Mouse (Mus musculus) heart, embryonic 16.5 days (tissue): ENCODE measurements around the gene Cenps. TPM values are rescaled to one million over a fixed set of nuclear protein-coding genes. Genes with fewer than 3 reads are reported as not detected.

Source experiments
- ATAC-seq: fragments of 200-750 bp; cut with Nextera tagmentation; replicated peaks from 2 replicates; pipeline ENCODE4 v1.8.0; 2017; ENCODE audit warnings: moderate number of reproducible peaks; ENCODE audit not compliant: insufficient read depth, low FRiP score; ENCODE audit errors: extremely low read depth
- H3K27ac ChIP-seq: fragments of 300-500 bp; sonication (generic); 2 replicates; pipeline ENCODE4 v1.5.1; 2014; ENCODE audit warnings: mild to moderate bottlenecking, low read length, control low read depth, moderate library complexity
- H3K27me3 ChIP-seq: fragments of 300-500 bp; sonication (generic); 2 replicates; pipeline ENCODE4 v1.6.1; 2014; ENCODE audit warnings: low read length, mixed read lengths; ENCODE audit not compliant: control insufficient read depth, insufficient read depth
- H3K36me3 ChIP-seq: fragments of 300-500 bp; sonication (generic); 2 replicates; pipeline ENCODE4 v1.6.1; 2014; ENCODE audit not compliant: control insufficient read depth, insufficient read depth
- H3K4me1 ChIP-seq: fragments of 300-500 bp; sonication (generic); 2 replicates; pipeline ENCODE4 v1.6.1; 2014; ENCODE audit warnings: low read length, mixed read lengths; ENCODE audit not compliant: control insufficient read depth, insufficient read depth
- H3K4me2 ChIP-seq: fragments of 300-500 bp; sonication (generic); 2 replicates; pipeline ENCODE4 v1.6.1; 2014; ENCODE audit warnings: low read depth, mild to moderate bottlenecking, control low read depth, low read length
- H3K4me3 ChIP-seq: fragments of 300-500 bp; sonication (generic); 2 replicates; pipeline ENCODE4 v1.5.1; 2014; ENCODE audit warnings: mild to moderate bottlenecking, control low read depth, low read length
- H3K9ac ChIP-seq: fragments of 300-500 bp; sonication (generic); 2 replicates; pipeline ENCODE4 v1.6.1; 2014; ENCODE audit warnings: low read length, control low read depth
- H3K9me3 ChIP-seq: fragments of 300-500 bp; sonication (generic); replicated peaks from 2 replicates; pipeline ENCODE4 v1.6.1; 2016; ENCODE audit warnings: low read length; ENCODE audit not compliant: control insufficient read depth
- WGBS: fragments of 180-500 bp; shearing (Covaris S2); extraction: QIAGEN DNeasy Blood & Tissue Kit; methylation state at CpG from one replicate; pipeline ENCODE4 v1.1.7; 2014; 5-methylcytosine and 5-hydroxymethylcytosine counted together
- polyA plus RNA-seq: library from polyadenylated mRNA; unstranded; fragments of >200 nt; fragmentation: Nextera tagmentation; extraction: Ambion mirVana; gene quantifications from 2 replicates; pipeline ENCODE4 v1.2.1, GENCODE M21; 2015

Cenps gene
- 20.9 and 22.8 TPM in 2 replicates for polyA plus RNA-seq

DNA sequence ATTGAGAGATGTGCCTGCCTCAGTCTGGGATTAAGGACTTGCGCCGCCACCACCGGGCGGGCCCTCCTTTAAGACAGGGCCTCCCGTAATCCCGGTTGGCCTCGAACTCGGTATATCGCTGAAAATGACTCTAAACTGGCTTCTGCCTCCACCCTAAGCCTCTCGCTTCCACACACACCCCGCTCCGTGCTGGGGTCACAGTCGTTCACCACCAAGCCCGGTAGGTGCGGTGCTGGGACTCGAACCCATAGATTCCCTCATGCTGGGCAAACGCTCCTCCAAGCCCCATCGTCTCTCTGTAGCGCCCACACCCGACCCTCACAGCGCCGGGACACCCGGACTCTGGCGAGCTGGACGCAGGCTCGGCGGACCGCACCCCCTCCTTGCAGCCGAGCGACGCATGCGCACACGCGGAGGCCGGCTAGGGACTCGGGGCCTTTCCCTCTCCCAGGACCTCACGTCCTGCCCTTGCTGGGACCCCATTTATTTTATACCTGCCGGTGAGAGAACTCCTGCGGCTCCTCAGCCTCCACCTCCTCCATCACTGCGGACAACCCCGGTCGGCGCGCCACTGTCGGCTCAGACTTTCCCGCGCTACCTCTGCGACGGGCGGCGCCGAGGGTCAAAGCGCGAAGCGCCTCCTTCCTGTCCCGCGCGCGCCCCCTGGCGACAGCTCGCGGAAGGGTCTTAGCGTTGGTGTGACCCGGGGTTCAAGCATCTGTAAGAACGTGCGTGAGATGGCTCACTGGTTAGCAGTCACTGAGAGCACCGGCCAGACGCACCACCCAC lies at the start of gene Cenps:
Gene Cenps (minus strand): TSS at position 648 of the 789 bp plus-strand sequence.
- Histone ChIP-seq H3K27me3 (no peaks in the 10 kb centered on the region), H3K27ac (peak within 1 kb of the TSS; percentile 87), H3K36me3 (no peaks in the 10 kb centered on the region), H3K4me1 (0 out of 2 replicates have a peak, but pooled peaks cover 2% of the 10 kb centered on the region), H3K9me3 (no peaks in the 10 kb centered on the region), H3K4me2 (peak within 1 kb of the TSS; percentile 89), H3K4me3 (peak within 1 kb of the TSS; percentile 77), H3K9ac (peak within 1 kb of the TSS; percentile 88)
- 2% methylated on average over 68 of the region's 68 CpGs for WGBS
- peak; percentile 93 for ATAC-seq

GRCm38 (mm10) chr4:149182755-149183154 lies 45.3 kb upstream of the Cenps start:
- WGBS: 66% methylated on average over 4 of the region's 4 CpGs
- Histone ChIP-seq H3K4me3 (no peak overlapping the region), H3K36me3 (peaks cover 50% of the 10 kb centered on the region), H3K27me3 (no peaks in the 10 kb centered on the region), H3K27ac (no peak overlapping the region), H3K9ac (no peak overlapping the region), H3K4me2 (no peak overlapping the region), H3K4me1 (no peaks in the 10 kb centered on the region), H3K9me3 (no peaks in the 10 kb centered on the region)
- no peak for ATAC-seq

DNA sequence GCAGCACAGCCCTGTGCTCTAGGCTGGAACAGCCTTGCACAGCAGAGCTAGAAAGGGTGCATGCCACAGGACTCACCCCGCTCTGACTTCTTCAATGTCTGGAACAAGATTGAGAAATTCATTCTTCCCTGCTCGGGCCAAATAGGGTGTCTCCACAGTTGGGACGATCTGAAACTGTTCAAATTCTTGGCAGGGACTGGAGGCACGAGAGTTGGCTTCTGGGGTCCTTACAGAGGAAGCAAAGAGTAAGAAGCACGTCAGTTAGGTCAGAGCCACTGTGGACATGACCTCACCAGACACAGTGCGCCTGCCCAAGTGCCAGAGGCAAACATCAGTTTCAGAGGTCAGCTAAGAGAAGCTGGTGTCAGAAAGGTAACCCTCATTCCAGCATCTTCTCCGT lies 44.8 kb upstream of the Cenps start:
- Histone ChIP-seq H3K36me3 (peaks cover 45% of the 10 kb centered on the region), H3K27ac (no peak overlapping the region), H3K9ac (no peak overlapping the region), H3K9me3 (no peaks in the 10 kb centered on the region), H3K4me1 (no peaks in the 10 kb centered on the region), H3K4me2 (no peak overlapping the region), H3K4me3 (no peak overlapping the region), H3K27me3 (no peaks in the 10 kb centered on the region)
- ATAC-seq: no peak
- 83% methylated on average over 7 of the region's 7 CpGs for WGBS

- Histone ChIP-seq H3K27ac (no peak overlapping the region), H3K36me3 (peaks cover 34% of the 10 kb centered on the region), H3K4me1 (no peaks in the 10 kb centered on the region), H3K9me3 (no peaks in the 10 kb centered on the region), H3K4me2 (no peak overlapping the region), H3K9ac (no peak overlapping the region), H3K4me3 (no peak overlapping the region), H3K27me3 (no peaks in the 10 kb centered on the region)
- WGBS: 47% methylated on average over 4 of the region's 4 CpGs
- ATAC-seq: no peak
Observed at GRCm38 (mm10) chr4:149179573-149179972, 42.1 kb upstream of the Cenps start.

DNA sequence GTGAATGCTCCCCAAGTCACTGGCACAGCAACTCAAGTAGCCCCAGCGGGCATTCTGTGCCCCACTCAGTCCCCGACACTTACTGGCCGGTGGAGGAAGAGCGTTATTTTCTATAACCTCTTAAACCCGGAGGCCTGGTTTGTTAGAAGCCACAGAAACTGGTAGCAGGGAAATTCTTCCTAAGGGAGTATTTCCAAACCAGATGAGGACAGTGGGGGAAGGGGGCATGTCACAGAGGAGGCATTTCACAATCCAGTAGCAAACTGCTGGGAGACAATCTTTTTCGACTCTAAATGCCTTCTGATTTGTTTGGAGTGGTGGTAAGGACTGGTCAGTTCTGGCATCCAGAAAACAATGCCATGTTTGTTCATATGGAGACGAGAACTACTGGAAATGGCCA lies 41.7 kb upstream of the Cenps start:
- 80% methylated on average over 7 of the region's 7 CpGs for WGBS
- H3K4me1 ChIP-seq: no peaks in the 10 kb centered on the region
- no peak overlapping the region for H3K4me2 ChIP-seq
- H3K27ac ChIP-seq: no peak overlapping the region
- peaks cover 31% of the 10 kb centered on the region for H3K36me3 ChIP-seq
- no peaks in the 10 kb centered on the region for H3K9me3 ChIP-seq
- ATAC-seq: no peak
- no peak overlapping the region for H3K4me3 ChIP-seq
- no peaks in the 10 kb centered on the region for H3K27me3 ChIP-seq
- no peak overlapping the region for H3K9ac ChIP-seq

DNA sequence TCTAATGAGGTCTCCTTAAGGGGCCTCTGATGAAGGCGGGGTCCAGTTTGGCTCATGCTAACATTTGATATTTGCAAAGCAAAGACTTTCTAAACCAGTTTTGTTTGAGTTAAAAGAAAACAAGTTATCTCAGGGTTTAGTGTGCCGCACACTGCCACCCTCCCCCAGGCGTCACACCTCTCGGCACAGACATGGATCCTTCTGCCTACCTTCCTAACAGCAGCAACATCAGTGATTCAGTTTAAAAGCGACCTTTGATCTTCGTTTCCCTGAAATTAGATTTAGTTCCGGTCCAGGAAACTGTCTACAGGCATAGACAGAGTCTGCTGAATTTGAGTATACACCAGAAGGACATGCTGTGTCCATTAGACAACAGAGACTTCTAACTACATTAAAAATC lies 40.9 kb upstream of the Cenps start:
- Histone ChIP-seq H3K9me3 (no peaks in the 10 kb centered on the region), H3K27me3 (no peaks in the 10 kb centered on the region), H3K36me3 (peaks cover 24% of the 10 kb centered on the region), H3K4me1 (no peaks in the 10 kb centered on the region; the same call in 1 of the 2 replicates), H3K27ac (no peak overlapping the region), H3K4me3 (no peak overlapping the region), H3K9ac (no peak overlapping the region), H3K4me2 (no peak overlapping the region)
- no peak for ATAC-seq
- WGBS: 85% methylated on average over 7 of the region's 7 CpGs

- peaks cover 12% of the 10 kb centered on the region for H3K4me1 ChIP-seq
- H3K9me3 ChIP-seq: no peaks in the 10 kb centered on the region
- 65% methylated on average over 5 of the region's 5 CpGs for WGBS
- H3K9ac ChIP-seq: no peak overlapping the region
- peaks cover 18% of the 10 kb centered on the region for H3K36me3 ChIP-seq
- H3K27ac ChIP-seq: no peak overlapping the region
- no peak overlapping the region for H3K4me3 ChIP-seq
- no peak overlapping the region for H3K4me2 ChIP-seq
- ATAC-seq: no peak
- H3K27me3 ChIP-seq: no peaks in the 10 kb centered on the region
Observed at GRCm38 (mm10) chr4:149177046-149177445, 39.6 kb upstream of the Cenps start.

- H3K27ac ChIP-seq: no peak overlapping the region
- no peaks in the 10 kb centered on the region for H3K9me3 ChIP-seq
- peaks cover 14% of the 10 kb centered on the region for H3K36me3 ChIP-seq
- no peak overlapping the region for H3K9ac ChIP-seq
- H3K4me2 ChIP-seq: no peak overlapping the region
- H3K27me3 ChIP-seq: no peaks in the 10 kb centered on the region
- 68% methylated on average over 6 of the region's 6 CpGs for WGBS
- H3K4me1 ChIP-seq: peaks cover 12% of the 10 kb centered on the region
- no peak overlapping the region for H3K4me3 ChIP-seq
- no peak for ATAC-seq
Observed at GRCm38 (mm10) chr4:149176645-149177044, 39.2 kb upstream of the Cenps start.

- Histone ChIP-seq H3K27ac (no peak overlapping the region), H3K4me1 (peaks cover 12% of the 10 kb centered on the region), H3K9me3 (no peaks in the 10 kb centered on the region), H3K27me3 (no peaks in the 10 kb centered on the region), H3K4me2 (no peak overlapping the region), H3K9ac (no peak overlapping the region), H3K36me3 (no peaks in the 10 kb centered on the region), H3K4me3 (no peak overlapping the region)
- ATAC-seq: no peak
- 71% methylated on average over 6 of the region's 6 CpGs for WGBS
Observed at GRCm38 (mm10) chr4:149173661-149174060, 36.2 kb upstream of the Cenps start.
